Comparison of ENCODE assay signal across 8 mouse cellular contexts in genomic region chr11:89302056-89302815, GRCm38 (mm10). TPM values are rescaled to one million over a fixed set of nuclear protein-coding genes. Genes with fewer than 3 reads are reported as not detected.
A peak's percentile ranks its signal among the peaks of the same experiment; 100 is the strongest.
DNase-seq lines count a peak whose midpoint lies in the region.

Nog (minus strand) TSS chr11:89302332.

- peak; percentile 4 for DNase-seq in cerebellum, adult 11-12 months
- no peak for DNase-seq in cerebellum, adult 8-10 months
- peak; percentile 58 for DNase-seq in cerebellum, postnatal 25 days
- peak; percentile 51 for DNase-seq in gastrocnemius, postnatal 10 days
- DNase-seq in kidney, adult 18-20 months, result peak; percentile 54
- DNase-seq in left cerebral cortex, postnatal 4 days, result peak; percentile 57
- DNase-seq in naive thymus-derived CD4-positive, alpha-beta T cell, adult 2 months (ENCODE audit: low read depth), result peak; percentile 6
- DNase-seq in thymus, postnatal 14 days, result peak; percentile 46

- intact Hi-C loops in left cerebral cortex, postnatal 4 days (cut with DNase I), result loop anchor here (2.0 to 10.0 kb wide), 3 partner anchors 137 to 623 kb away; no protein-coding TSS in a partner anchor

RNA-seq across cellular contexts. Expression of gene Nog, which starts in this region (rescaled TPM):
- total RNA-seq in gastrocnemius, postnatal 10 days (2021), result 1 to 10 TPM; 1.2 to 2.0 TPM
- total RNA-seq in left cerebral cortex, postnatal 4 days (2021), result 1 to 10 TPM; 7.1 to 8.1 TPM
